Mouse (Mus musculus) gastrocnemius, postnatal 10 days (tissue): Measurements from ENCODE around the gene Sema5a. TPM values are rescaled to one million over a fixed set of nuclear protein-coding genes. Genes with fewer than 3 reads are reported as not detected.
"Not testable (repeated sequence)": the region's sequence is repeated elsewhere in the genome, so short reads cannot be mapped to it uniquely, and the experiment has no call there.

ENCODE experiments used
- DNase-seq: peaks from one replicate; pipeline ENCODE4 v3.0.0; 2021; ENCODE audit warnings: mixed read lengths
- long read RNA-seq, 2 experiments: library from polyadenylated mRNA; stranded (forward); transcript quantifications; one replicate each; pipeline ENCODE4 v2.0.0; 2021
- total RNA-seq, 2 experiments: library from RNA; stranded (reverse); gene quantifications; 2 replicates each; pipeline ENCODE4 v1.2.3; 2021

The Sema5a gene
- total RNA-seq = 10 to 100 TPM; 20.7 to 27.4 TPM
- long read RNA-seq, experiment 1, full-length matches to known transcripts = 2 of 11 reads
- long read RNA-seq, experiment 1, partial matches to known transcripts = 2 of 11 reads
- long read RNA-seq, experiment 1, other reads (novel, unspliced or antisense) = 7 of 11 reads
- long read RNA-seq, experiment 2, full-length matches to known transcripts = 4 of 12 reads
- long read RNA-seq, experiment 2, partial matches to known transcripts = 1 of 12 reads
- long read RNA-seq, experiment 2, other reads (novel, unspliced or antisense) = 7 of 12 reads

DNA sequence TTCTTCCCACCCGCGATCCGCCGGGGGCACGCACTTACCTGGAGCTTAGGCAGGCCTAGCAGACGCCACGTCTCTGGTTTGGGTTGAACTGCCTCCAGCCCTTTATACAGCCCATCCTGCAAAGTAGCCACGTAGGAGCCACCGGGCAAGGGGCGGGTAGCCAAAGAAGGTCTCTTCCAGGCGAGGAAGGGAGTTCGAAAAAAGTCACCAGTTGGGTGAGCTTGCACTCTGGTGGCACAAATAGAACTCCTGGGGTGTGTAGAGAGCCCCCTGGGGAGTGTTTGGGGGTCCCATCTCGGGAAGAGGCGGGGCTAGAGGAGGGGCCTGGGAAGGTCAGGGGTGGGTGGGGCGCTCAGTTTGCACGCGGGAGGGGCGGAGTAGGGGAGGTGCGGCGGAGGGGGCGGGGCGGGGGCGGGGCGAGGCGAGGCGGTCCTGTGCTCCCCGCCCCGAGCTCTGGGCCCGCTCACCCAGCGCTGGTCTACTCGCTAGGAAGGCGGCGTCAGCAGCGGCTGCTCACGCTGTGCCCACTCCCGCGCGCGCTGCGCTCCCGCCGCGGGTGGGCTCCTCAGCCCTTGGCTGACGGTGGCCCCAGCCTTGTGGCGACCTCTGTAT is at the start of gene Sema5a:
TSS of gene Sema5a (plus strand) at position 467 of the 612 bp plus-strand sequence.
- peak; percentile 70 for DNase-seq

DNA sequence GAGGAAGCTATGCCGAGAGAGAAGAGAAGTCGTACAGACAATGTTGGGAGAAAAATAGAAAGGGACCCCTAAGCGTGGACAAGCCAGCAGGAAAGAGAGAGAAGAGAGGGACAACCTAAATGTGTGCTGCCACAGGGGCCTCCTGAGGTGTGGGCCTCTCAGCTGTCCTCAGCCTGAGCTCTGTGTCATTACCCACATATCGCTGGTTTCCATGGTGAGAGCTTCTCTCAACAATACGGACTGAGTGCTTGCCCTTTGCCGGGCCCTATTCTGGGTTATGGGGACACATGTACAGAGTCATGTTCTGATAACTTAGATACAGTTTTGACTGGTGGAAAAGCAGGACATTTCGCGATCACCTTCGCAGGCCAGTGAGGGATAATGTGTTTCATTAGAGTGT is 46.5 kb upstream of the Sema5a start:
- DNase-seq = no peak

DNA sequence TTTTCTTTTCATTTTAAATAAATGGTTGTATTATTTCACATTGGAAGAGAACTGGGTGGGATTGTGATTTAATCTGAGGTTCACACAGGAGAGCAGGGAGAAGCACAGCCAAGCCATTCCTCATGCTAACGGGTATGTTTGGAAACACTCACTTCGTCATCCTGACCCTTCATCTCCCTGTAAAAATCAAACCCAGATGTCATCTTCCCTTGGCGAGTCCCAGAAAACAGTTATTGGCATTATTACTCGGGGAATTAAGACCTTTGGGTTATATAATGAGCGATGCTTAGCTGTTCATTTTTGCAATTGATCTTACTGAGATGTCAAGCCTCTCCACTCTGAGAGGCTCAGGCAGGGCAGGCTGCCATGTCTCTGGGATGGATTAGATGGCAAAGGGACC is 46.0 kb upstream of the Sema5a start:
- DNase-seq = peak; percentile 5

DNA sequence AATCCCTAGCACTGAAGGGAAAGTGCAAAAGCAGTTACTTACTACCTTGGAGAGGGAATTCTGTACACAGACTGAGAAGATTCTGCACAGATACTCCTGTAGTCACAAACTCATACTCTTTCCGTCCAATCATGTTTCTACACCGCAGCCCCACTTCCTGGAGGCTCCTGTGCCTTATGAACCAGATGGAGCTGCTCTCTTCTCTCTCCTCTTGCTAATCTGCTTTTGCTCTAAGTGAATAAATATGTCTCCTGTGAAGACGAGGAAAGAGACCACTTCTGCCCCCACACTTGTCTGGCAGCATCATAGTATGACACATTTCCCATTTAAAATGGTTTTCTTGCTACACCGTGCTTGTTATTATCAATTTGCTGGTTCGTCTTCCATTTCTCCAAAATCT is 41.4 kb upstream of the Sema5a start:
- DNase-seq = no peak

DNA sequence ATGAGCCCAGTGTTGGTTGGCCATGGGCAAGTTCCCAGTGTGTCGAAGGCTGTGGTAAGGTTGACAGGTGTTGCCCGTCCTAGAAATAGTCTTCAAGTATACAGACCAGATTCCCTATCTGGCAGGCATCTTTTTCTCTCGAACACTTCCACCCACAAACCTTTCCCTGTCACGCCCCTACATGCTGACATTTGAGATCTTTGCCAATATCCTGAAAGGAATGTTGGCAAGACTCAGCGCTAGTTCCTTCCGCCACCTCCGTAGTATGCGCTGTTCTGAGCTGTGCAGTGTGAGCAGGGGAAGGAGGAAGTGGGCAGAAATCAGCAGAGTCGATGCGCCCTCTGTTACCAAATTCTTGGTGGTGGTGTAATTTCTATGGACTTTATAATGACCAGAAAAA is 39.7 kb upstream of the Sema5a start:
- no peak for DNase-seq

DNA sequence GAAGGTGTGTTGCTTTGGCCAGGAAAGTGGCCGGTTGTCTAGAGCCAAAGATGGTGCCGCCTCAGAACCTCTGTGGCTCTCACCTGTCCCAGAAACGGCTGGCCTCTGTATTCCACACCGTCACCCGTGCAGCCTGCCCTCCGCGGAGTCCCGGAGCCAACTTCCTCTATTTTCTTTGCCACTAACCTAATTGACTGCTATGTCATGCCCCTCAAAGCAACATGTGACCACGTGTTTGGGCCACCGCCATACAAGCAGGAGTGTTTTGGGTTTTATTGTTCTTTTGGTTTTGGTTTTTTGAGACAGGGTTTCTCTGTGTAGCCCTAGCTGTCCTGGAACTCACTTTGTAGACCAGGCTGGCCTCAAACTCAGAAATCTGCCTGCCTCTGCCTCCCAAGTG is 29.9 kb upstream of the Sema5a start:
- DNase-seq = not testable (repeated sequence)

DNA sequence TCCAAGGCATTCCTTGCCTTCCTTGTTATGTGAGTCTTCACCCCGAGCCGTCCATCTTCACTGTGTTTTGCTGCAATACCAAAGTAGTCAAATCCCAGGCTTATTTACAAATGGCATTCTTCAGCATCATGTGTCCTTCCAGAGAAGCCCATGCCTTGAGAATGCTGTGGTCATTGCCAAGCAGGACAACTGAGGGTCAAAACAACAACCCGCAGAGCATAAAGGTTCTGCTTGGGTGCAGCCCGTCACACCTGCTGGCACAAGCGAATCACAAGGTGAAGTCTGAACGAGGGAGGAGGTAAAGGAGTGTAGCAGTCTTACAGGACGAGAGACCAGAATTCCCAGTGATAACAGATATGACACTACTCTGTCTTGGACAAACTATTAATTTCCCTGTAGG is 21.6 kb upstream of the Sema5a start:
- no peak for DNase-seq

DNA sequence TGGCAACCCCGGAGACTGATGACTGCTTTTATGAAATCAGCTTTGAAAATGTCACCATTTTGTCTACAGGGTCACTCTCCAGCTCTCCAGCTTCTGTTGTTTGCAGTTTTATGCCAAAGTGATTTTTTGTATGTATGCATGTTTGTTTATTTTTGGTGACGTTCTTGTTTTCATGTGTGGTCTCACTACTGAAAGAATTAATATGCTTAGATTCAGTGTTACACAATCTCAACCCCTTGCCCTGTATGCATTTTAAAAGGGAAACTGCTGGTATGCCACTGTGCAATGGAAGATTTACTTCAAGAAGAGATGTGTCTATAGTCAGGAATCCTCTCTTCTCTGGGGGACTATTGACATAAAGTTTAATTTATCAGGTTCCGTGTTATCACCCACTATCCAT is 19.2 kb upstream of the Sema5a start:
- DNase-seq = no peak

DNA sequence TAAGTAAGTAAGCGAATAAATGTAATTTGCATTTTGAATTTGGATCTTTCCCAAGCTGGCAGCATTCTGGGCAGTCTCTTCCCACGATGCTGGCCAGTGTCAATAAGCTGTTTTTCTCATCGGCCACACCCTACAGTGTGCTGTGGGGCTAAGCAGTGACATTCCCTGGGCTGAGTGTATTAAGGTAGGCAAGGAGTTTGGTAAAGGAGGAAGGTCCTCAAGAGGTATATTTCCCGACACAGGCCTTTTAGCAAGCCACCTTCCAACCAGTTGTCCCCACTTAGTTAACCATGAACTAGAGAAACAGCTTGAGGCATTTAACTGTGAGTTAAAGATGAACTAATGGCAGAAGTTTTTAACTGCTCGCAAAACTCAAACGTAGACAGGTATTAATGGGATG is 18.2 kb upstream of the Sema5a start:
- DNase-seq = no peak

DNA sequence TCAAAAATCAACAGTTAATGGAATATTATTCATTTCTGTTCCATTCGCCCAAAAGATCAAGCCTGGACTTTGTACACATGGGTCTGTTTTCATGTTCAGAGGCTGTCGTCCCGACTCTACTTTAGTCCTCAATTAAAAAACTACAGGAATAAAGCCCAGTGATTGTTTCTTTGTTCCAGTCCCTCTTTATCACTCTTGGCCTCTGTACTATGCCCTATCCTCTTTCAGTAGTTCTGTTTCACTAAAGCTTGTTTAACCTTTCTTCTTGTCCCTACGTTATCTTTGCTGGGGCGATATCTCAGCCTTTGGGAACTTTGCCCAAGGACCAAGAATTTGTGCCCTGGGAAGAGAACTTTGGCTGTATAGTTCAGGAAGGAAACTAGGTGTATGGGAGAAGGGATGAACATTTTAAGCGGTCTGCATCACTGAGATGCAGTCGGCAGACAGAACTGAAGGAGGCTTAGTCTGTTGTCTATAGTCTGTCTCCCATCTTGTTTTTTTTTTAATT is 17.7 kb upstream of the Sema5a start:
- DNase-seq = no peak

DNA sequence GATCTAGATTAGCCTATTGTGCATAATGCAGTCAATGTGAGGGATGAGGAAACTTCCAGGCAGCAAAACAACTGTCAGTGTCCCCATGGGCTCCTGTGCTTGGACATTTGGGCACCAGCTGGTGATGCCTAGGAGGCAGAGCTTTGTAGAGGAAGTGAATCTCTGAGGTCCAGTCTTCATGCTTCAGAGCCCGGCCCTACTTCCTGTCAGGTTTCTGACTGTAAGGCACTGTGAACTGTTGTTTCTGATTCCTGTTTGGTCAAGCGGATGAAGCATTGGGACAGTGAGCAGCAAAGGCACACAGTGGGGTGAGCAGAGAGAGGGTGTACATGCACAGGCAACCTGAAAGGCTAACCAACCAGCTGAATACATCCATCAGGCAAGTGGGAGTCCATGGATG is 14.5 kb upstream of the Sema5a start:
- DNase-seq = no peak

DNA sequence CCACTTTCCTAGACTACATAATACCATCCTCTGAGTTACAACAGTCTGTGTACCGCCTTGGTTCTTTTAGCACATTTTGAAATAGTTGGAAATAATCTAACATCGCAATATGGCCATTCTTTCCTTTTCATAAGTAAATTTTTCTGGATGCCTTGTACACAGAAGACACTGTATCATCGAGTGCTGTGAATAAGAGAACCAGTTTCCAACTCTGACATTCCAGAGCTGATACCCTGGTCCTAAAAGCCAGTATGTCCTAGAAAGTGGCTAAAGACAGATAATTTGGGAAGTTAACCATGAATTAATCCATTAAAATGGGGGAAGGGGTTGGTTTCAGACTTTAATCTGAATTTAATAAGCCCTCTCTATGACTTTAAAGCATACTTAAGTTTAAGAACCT is 12.4 kb upstream of the Sema5a start:
- no peak for DNase-seq

DNA sequence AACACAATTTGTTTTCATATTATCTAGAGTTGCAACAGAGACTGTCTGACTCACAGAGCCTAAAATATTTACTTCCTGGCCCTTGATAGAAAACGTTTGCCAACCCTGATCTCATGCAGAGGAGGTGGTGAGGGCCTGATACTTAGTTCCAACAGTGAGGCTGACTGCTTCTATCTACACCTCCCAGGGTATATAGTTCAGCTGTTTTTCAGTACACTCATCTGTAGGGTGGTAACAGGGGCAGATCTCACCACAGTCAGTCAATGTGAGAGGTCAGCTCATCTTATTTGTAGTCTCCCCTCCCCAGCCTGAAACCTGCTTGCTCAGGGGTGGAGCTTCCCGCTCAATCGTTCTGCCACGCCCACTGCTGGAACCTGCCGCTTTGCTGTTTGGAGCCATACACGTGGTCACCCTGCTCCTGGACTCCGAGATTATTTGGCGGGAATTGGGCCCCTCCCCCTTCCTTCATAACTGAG is 11.9 kb upstream of the Sema5a start:
- not testable (repeated sequence) for DNase-seq

DNA sequence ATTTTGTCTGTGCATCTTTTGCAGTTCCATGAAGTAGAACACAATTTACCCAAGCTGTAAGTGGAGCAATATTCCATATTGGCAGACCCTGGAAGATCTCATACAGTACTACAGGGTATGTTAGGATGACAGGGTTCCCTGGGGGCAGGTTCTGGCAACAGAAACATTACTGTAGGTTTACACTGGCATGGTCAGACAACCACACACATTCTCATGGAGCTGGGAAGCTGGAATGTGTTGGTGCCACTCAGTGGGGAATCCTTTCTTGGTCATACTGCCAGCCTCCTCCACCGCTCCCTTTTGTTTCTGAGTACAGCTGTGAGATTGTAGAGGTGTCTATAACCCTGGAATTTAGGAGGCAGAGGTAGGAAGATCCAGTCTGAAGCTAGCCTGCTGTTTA is 11.2 kb upstream of the Sema5a start:
- DNase-seq = no peak

DNA sequence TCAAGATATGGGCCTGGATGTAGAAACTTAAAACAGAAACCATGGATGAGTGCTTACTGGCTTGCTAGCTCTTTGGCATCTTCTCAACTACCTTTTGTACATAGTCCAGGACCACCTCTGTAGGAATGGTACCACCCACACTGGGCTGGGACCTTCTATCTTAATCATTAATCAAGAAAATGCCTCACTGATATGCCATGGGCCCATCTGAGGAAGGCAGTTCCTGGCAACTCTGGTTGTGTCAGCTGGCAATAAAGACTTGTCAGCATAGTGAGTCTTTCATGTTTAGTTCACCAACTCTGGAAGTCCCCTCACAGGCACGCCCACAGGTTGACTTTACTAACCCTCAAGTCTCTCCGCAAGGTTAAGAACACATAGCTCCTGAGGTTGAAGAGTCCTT is 5.5 kb upstream of the Sema5a start:
- DNase-seq = no peak

DNA sequence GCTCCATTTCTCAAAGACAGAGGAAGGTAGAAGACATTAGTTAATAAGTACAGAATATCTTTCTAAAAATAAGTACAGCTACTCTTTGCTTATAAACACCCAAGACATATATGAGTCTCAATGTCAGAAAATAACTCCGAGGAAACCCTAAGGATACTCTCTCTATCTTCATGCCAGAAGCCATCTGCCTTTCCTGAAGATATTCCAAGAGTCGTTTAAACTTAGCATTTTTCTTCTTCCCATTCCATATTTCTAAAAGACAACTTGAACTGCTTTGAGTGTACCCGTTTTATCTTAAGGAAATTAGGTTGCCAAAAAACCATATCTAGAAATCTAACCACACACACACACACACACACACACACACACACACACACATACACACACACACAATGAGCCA is 4.5 kb upstream of the Sema5a start:
- DNase-seq = no peak

DNA sequence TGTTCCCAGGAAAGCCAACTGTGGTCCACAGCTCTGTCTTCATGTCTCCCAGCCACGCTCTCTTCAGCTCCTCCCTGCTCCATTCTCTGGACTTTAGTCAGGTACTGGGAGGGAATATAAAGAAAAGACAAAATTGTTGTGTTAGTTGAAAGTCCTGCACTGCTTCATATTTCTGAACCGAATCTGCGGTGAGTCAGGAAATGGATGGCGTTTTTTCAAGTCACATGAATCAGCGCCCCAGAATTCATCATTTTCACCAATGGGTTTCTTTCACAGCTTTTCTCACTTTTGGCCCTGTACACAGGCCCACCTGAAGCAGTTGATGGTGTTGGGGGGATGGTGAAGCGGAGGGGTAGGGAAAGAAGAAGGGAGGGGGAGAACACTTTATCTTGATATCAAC is 2.9 kb upstream of the Sema5a start:
- DNase-seq = no peak

DNA sequence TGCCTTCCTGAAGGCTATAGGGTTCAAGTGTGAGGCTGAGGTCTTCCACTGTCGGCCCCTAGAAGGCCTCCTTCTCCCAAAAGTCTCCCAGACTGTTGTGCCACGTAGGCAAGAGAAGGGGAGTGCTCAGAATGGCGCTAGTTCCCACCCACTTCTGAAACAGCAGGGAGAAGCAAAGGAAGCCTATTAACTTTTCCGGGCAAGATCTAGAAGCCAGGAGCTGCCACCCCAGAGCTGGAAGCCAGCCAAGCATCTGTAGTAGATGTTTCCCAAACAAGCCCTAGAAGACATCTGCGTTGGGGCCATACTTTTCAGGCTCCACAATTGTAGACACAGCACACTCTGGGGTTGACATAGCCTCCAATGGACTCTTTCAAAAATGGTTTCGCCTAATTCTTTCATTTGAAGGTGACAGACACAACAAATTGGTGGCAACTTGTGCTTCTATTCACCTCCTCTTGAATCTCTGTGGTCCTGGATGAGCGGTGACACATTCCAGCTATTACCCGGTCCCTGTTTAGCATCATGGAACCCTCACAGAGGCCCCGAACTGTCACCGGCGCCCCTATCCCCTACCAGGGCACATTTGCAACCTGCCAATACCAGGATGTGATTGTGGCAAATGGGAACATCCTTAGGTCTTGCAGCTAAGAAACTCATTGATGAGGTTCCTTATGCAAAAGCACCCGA is 1.4 kb upstream of the Sema5a start:
- peak; percentile 53 for DNase-seq

DNA sequence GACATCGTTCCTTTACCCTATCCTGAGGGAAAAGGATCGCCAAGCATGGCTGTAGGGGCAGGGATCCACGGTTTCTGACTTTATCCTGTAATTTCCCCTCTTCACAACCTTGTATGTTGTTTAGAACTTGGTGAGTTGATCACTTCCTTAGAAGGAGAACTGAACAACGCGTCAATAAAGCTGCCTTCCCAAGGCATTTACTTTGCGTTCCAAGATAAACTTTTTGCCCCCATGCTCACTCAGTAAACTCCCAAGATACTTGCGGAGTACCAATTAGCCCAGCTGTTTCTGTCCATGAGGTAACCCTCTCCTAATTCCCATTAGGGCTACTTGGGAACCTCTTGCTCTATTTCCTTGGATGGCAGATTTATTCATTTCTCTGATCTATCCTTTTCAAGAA is 786 bp upstream of the Sema5a start:
- DNase-seq = no peak

DNA sequence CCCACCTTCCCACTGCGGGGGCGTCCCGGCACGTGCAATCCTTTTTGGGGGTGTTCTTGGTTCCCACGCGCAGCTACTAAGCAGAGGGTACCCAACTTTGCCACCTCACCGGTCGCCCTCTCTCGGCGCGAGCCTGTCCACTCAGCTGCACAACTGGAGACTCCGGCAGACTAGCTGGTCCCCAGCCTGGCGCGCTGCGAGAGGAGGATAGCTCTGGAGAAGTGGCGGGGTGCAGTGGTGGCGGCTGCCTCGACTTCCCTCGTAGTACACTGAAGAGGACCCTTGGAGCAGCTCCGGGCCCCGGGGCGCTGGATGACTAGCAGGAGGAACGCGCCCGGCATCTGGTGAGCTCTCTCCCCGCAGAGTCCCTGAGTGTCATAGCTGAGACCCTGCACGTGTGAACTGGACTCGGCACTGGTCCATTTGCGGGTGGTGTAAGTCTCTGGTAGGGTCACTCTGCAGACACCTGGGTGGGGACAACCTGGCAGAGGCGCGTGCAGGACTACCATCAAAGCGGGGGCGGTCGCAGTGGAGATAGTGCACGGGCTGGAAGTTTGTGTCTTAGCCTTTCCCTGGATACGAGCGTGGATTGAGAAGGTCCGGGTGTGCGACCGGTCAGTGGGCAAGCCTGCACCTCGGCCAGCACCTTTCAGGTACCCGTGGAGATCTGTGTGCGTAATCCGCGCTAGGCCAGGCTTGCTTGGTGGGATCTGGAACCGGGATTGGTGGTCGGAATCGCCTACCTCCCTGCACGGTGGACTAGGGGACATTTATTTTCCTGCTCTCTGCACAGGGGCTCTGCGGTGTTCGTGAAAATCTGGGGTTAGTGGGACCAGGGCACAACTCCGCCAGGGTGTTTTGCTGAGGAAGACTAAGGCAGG is 586 bp downstream of the Sema5a start:
- DNase-seq = peak; percentile 50

DNA sequence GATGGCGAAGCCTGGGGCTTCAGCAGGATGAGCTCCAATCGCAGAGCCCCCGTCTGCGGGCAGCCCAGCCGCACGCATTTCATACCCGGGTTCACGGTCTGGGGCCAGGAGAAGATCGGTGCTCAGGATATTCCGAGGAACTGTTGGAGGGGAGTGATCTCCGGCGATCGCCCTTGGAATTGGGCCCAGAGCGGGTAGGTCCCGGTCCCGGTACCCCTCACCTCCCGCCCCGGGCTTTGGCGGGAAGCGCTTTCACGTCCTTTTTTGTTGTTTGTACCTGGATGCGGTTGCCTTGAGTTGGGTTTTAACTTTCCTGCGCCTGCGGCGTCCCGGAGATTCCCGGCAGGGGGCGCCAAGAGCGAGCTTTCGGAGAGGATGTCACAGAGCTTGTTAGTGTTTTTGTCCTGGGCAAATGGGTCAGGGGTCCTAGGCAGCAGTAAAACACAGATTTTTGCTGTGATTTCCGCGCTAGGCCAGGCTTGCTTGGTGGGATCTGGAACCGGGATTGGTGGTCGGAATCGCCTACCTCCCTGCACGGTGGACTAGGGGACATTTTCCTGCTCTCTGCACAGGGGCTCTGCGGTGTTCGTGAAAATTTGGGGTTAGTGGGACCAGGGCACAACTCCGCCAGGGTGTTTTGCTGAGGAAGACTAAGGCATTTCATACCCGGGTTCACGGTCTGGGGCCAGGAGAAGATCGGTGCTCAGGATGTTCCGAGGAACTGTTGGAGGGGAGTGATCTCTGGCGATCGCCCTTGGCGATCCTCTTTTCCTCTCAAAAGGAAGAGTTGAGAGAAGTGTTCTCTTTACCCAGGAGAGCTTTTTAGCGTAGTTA is 1.4 kb downstream of the Sema5a start:
- DNase-seq = peak; percentile 92
